Mouse (Mus musculus): Measurements from ENCODE around the gene BC052040.

BC052040 gene

DNA sequence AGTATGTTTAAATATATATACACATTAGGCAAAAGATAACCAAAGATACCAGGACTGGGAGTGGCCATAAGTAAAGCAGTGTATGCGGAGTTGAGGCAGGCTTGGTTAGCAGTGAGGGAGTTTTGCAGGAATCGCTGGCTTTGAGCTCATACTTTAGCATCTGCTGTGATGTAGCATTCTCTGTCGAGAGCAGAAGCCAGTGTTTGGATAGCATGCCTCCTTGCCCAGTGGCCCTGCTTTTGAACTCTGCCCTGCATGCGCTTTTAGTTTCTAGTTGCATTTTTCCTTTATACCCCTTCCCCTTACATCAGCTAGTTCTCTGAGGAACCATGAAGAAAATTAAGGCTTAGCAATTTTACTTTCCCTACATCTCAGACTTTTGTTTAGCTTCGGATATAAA lies 136.0 kb downstream of the BC052040 start:
- DNase-seq, result no peak

DNA sequence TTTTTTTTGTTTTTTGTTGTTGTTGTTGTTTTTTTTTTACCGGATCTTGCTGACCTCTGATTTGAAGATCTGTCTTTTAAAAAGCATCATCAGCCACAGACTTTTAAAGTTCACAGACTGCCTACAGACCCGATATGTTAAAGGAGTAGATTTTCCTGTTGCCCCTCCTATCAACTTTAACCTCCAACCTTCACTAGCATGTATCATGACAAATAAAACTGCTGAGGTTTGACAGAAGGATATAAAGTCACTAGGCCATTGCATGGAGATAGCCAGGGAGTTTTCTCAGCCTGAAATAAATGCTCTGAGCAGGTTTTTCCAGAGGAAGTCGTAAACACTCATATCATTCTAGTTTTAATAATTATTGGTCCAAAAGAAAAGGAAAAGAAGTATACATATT lies 136.5 kb downstream of the BC052040 start:
- no peak for DNase-seq

DNA sequence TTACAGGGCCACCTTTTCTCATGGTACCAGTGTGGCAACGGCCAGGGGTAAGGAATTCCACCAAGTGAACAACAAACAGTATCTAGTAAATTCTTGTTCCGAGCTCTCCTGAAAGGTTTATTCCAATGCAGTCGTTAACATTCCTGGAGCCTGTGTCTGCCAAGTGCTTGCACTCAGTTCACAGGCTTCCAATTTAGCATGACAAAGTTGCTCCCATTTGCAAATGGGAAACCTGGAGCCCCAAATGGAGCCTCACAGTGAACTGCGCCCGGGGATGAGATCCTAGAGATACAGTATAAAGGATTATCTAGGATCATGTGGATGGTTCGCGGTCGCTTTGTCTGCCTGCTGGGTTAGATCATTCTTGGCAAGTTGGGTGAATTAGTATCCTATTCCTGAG lies 141.9 kb downstream of the BC052040 start:
- DNase-seq, result no peak

DNA sequence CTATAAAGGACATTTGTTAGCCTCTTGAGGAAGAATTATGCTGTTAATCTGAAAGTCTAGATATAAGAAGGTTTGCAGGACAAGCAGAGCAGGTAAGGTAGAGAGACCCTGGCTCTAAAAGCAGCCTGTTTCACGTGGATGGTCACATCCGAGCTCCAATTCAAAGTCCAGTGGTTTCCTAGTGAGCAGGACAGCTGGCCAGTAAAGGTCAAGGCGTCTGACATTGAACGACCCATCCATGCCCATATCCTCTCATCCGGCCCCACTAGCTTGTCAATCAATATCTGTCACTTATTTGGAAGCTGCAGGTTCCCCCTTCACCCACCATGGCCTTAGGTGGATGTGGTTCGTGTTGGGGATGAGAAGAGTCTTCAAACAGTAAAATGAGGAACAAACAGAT lies 142.7 kb downstream of the BC052040 start:
- DNase-seq, result no peak

DNA sequence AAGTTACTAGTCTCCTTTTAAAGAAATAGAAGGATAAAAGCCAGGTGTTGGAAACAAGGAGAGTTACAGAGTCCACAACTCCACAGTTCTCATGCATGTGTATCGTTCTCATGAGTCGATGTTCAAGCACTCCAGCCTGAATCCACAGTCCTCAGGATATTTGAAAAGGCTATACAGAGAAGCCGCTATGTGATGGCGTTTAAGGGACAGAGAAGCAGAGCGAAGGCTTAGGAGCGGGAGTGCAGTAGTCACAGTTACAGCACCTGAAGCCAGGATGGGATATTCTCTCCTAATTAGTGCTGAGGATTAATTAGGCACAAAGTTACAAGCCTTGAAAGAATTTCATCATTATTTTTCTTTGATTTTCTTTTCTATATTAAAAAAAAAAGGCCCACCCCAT lies 143.2 kb downstream of the BC052040 start:
- DNase-seq, result no peak

DNA sequence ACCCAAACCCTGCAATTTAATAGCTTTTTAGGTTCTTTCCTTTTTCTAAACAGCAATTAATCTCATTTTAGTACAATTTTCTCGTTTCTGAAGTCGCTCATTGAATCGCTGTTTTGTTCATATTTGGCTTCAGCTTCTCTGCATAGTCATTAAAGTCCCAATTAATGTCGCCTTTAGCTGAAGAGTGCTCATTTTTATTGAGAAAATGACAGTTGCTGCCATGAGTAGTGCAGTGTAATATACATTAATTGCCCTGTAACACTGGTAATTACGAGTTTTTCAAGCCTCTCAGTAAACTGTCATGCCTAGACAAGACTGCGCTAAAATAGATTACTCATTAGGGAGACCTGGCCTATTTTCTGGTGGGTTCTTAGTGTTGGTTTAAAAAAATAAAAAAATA lies 144.0 kb downstream of the BC052040 start:
- no peak for DNase-seq

DNA sequence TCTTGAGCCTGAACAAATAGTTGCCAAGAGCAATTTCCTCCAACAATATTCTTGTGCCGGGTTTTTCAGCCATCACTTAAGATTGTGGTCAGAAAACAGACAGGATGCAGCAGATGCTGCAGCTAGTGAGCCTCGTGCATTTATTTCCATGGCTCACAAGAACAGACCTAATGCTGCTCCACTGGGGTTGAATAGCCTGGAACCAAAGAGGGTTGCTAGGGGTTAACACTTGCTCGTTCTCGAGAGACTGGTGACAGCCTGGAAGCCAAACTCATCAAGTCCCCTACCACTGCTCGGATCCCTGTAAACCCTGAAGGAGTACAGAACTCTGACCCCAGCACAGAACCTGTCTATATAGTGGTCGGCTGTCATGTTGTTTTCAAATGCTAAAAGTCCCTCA lies 144.4 kb downstream of the BC052040 start:
- no peak for DNase-seq

DNA sequence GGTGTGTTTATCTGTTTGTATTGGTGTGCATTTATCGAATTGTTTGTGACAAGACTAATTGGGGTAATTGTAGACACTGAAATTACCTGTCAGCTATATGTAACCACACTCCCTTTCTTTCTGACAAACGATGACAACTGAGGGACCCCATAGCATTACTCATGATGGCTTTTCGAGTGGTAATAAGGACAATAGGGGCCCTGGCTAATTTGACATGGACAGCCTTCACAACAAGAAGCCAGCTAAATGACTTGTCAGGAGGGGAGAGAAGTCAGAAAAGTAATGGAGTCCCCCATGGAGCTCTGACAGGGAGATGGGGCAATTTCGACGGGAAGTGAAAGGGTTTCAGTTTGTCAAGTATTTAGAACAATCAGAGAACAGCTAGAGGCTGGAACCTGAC lies 145.3 kb downstream of the BC052040 start:
- DNase-seq, result no peak

DNA sequence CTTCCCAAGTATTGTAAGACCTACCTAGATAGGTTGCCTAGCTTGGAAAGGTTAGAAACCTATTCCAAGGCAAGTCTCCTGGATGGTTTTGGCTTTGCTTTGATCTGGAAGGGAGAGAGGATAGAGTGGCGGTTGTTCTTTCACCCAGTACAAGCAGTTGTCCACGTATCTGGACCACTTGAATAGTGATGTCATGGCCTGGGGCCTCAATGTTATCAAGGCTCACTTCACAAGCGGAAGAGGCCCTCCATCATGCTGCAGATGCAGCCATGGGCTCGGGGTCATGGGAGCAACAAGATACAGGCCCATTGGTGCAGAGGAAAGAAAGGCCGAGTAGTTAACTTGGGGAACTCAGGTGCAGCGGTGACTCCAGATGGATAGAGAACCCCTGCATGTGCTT lies 147.1 kb downstream of the BC052040 start:
- no peak for DNase-seq

DNA sequence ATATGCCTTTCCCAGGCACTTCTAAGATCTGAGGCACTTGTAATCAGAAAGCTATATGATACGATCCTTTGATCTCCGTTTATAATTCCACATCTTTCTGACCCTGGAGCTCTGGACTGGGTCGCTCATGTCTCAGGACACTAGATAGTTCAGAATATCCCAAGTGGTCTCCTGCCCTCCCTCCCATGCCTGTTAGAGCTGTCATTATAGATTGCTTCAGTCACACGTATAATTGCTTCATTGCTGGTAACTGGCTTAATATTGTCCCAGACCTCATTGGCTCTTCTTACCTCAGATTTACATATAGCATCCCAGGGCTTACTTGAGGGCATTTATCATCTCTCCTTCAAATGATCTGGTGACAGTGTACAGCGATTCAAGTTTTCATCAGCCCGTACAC lies 149.0 kb downstream of the BC052040 start:
- no peak for DNase-seq

DNA sequence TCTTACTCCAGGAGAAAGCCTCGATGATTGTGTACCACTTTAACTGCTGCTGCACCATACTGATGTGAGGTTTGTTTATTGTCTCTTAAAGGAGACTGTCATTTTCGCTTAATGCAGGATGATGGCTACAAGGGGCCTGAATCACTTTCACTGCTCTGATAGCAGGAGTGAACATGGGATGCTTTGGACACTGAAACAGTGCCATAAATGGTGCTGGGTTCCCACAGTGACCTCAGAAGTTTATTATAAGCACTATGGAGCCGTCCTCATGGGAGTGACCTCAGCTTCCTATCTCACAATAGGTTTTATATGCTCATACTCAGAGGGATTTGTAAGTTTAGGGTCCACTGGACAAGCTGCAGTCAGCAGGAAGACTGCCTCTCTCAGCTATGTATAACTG lies 149.7 kb downstream of the BC052040 start:
- no peak for DNase-seq

DNA sequence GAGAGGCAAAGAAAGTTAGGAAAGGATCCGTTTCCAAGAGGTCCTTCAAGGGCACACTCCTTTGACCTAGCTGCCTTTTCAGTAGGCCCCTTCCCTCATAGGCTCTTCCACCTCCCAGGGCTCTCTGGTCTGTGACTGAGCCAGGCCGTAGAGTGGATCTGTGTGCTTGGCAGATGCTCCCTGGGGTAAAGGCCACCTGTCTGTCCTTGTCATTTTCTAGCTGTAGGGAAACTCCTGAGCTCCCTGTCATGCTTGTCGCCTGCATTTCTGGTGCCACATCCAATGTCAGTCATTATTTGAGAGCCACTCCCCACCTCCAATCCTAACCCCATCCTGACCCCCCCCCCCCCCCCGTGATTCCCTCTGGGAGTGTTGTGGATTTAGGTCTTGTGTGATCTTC lies 151.1 kb downstream of the BC052040 start:
- no peak for DNase-seq

DNA sequence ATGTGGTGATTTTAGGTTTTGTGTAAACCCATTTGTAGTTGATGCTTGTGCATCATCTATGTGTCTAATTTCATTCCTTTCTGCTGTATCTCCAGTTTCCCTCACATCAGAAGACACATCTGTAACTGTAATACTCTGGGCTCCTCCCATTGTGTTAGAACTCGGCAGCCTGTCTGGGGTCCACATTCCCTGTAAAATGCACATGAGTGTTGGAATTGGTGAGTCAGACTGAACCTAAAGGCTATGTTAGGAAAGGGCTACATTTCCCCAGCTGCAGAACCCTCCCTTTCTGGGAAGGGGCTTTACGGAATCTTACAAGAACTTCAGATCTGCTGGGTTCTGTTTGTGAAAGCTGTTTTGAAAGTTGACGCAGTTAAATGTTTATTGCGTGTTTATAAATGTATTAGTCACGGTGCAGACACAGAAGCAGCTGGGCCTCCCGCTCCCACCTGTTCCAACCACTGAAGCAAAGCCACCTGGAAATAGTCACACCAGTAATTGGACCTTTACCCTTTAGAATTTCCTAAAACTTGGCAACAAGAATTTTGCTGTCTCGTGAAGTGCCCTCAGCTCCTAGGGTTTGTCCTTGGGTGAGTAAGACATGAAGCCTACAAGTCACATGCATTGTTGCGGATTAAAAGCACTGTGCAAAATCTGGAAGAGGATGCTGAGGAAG lies 151.6 kb downstream of the BC052040 start:
- no peak for DNase-seq

DNA sequence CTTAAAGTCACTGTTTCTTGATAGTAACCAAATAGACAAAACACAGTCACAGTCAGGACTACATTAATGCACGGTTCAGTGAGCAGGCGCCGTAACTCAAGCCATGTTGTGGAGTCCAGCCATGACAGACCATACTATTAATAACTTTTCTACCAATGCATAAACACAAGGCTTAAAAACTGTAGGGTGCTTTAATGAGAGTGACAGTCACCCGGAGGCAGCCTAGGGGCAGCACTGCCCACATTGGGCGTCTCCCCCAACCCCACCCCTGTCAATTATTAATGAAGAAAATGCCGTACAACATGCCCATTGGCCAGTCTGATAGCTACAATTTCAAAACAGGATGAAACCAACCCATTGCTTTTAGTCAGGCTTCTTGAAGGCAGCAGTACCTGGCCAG lies 153.3 kb downstream of the BC052040 start:
- DNase-seq, result no peak

DNA sequence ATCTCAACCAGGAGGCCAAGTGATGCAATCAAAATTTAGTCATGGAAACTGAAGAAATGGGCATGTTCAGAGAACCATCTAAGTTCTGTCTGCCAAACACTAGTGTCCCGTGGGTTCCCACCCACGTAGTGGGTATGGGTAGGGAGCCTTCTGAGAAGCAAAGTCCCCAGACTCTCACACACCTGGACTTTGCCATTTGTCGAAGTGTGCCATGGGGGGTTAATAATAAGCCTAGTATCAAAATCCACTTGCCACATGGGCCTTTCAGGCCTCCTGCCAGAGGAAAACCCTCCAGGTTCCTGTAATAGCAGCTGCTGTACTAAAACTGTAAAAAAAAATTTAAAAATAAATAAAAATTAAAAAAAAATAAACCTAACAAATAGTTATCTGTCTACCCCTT lies 154.9 kb downstream of the BC052040 start:
- no peak for DNase-seq

DNA sequence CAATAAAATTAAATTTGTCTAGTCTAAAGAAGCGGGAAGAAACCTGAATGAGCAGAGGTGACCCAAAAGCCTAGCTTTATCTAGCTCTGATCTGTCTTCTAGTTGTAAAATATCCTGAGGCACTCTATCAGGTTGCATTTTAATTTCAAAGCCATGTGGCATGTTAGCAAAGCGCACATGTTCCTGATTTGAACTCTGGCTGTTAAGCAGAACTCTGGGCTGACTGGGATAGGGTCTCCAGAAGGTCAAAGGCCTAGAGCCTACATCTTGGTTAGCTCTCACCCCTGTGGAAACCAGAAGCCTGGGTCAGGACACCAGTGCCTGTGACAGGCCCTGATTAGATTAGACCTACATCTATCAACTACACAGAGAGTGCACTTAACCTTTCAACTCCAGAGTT lies 156.4 kb downstream of the BC052040 start:
- DNase-seq, result no peak

DNA sequence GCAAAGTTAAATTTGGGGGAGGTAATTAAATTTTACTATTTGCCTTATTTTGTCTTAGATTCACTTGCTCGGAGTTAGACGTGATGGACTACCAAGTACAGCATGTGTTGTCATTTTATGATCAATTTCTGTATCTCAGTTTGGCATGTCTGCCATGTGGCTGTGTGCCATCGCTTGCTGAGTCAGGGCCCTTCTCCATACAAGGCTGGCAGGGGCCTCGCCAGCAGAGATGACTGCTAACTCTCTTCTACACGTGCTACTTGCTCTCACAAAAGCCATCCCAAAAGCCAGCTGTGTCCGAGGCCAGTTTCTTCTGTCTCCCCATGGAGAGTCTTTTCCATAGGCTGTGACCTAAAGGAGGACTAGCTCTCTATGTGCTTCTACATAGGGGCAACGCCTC lies 160.5 kb downstream of the BC052040 start:
- no peak for DNase-seq

DNA sequence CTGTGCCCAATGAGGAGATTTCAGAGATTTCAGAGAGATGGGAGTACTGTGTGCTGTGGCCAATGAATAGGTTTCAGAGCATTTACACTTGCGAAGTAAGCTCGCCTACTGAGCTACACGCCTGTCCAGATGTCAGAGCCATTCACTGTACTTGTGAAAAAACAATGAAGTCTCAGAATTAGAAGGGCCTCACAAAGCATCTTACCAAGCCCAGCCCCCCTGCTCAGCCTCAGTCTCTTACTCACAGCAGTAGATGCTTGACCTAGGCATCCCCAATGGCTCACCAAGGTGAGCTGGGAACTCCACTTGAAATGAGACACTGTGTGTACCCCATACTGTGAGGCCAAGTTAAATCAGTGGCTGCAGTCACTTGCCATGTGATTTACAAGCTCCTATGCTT lies 166.1 kb downstream of the BC052040 start:
- DNase-seq, result no peak

DNA sequence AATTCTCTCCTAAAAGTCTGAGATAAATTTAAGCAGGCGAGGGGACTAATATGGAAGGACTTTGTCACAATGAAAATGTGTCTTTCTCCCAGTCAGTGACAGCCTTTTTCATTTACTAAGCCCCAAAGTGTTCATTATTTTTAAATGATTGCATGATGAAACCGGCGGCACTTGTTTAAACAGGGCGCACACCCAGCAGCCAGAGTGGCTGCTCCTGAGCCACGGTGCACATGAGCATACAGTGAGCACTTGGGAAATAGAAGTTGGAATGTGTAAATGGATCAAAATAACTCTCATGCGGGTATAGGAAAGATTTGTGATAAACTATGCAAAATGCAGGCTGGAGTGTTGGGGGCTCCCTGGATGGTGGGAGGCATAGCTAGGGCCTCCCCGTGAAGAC lies 169.7 kb downstream of the BC052040 start:
- DNase-seq, result no peak

DNA sequence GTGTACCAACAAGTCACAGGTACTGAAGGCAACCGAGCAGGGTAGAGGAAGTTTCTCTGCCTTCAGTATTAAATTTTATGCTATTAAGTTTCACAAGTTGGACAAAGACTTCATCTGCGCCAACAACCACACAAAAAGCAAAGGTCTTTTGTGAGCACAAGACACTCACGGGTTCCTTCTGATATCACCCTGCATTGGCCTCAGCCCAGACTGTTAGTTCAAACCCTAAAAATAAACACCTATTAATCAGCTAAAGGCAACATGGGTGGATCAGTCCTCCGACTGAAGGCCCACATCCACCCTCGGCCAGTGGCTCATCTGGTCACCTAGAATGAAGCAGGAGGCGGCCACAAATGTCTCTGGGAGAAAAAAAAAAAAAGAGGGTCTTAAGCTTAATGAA lies 176.2 kb downstream of the BC052040 start:
- no peak for DNase-seq

DNA sequence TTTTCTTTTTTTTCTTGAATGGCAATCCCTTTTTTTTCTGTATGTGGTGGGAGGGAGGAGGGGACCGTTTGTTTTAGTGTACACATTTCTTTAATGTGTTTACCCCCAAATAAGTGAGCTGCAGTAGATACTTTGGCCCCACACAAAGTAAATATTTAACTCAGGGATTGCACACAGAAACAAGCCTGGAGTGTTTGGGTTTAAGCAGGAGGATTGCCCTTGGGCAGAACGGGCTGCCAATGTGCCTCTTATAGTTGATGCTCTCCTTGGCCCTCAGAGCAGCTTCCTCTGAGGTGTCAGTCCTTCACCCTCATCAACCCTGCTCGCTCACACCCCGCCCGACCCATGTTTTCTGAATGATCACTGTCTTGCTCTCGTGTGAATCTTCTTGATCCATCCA lies 177.0 kb downstream of the BC052040 start:
- DNase-seq, result no peak

DNA sequence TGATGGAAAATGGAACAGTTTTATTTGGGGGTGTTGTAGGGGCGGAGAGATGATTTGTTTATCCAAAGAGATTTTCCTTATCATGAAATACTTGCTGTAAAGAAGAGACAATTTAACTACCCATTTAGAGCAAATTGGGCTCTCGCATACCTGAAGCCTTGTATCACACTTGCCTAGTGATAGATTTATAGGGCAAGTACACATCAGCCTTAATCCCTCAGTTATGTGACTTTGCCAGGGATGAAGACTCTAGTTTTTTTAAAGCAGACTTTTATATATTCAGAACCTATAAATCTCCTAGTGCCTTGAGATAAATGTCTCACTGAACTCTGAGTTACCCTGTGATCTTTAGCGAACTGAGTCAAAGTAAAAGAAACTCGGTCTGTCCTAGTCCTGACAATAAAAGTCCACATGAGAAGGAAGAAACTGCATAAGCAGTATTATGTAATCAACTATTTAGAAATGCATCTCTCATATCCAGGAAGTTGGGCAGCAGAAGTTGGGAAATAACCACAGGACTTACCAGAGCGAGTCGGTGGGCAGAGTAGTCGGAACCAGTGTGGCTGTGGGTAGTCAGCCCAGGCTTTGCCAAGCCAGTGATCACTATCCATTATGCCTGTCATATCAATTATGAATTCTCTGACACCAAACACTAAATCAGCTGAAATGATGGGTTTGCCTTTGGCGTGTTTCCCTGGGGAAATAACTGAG lies 183.2 kb downstream of the BC052040 start:
- DNase-seq, result no peak

DNA sequence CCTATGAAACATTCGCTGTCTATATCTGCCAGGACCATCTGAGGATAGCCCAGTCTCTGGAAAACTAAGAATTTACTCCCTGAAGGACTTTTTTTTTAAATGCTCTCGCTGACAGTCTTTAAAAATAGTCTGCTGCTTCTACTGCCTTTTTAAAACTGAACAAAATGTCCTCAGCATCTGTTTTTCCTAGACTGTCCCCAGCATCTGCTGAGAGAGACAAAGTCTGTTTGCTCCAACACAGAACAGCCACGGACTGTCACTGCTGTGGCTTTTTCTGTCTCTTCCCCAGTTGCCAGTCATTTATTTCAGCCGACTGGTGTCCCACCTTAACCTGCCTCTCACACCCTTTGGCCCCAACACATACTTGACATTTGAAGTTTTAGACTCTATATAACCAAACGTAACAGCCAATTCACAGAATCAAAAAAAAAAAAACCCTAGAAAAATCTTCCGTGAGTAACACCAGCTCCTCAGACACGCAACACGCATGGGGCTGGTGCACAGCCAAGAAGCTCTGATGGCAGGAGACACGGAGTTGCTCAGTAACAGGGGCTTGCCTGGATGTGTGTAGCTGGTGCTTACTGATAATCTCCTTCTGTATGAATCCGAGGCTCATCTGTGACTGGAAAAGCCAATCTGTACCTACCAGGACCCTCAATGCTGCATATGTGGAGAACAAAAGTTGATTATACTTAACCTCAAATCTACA lies 188.2 kb downstream of the BC052040 start:
- no peak for DNase-seq

DNA sequence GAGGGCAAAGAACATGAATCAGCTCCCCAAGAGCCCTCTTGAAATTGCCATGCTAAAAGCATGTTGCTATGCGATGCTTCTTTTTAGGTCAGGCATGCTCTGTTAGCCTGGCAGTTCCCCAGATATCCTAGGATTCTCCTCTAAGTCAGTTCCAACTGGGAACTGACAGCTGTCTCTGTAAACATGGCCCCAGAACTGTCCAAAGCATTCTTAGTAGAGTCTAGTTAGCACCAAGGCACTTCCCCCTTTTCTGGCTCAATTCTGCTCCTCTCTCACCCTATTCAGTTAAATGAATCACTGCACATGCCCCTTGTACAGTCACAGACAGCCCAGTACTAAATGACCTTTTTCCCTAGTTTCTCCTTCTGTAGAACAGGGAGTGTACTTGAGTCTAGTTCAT lies 191.2 kb downstream of the BC052040 start:
- no peak for DNase-seq
